Mouse (Mus musculus): Measurements from ENCODE around the gene Zfp446. TPM values are rescaled to one million over a fixed set of nuclear protein-coding genes. Genes with fewer than 3 reads are reported as not detected.

Zfp446 gene
- polyA plus RNA-seq, 1 experiment: 8.4 TPM

DNA sequence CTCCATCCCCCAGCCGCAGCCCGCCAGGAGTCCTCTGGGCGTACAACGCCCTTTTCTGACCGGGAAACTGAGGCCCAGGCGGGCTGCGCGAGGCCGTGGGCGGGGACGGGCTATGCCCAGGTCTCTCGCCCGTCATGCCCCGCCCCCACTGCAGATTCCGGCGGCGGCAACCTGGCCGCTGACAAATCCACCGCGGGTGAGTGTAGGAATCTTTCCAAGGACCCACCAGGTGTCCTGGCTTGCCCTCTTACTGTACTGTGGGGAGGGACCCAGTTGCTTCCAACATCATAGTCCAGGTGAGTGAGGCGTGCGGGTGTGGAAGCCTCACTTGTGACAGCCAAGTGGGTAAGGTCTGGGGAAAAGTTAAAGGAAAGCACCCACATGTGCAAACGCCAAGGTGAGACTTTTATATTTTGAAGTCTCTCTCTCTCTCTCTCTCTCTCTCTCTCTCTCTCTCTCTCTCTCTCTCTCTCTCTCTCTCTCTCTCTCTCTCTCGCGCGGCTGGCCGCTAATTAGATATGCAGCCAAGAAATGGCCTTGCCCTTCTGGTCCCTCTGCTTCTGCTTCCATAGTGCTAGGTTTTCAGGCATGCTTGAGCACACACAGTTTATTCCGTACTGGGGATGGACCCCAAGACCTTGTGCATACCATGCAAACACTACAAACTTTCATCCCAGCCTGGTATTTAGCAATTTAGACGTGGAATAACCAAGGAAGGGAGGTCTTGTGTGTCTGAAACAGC, 11.4 kb upstream of the Zfp446 start:
- Histone ChIP-seq H3K27ac (ENCODE audit: control insufficient read depth, insufficient read depth, low read depth, low read length) (peak overlapping the region; percentile 46; the same call in 1 of the 2 replicates), H3K27me3 (ENCODE audit: control insufficient read depth, insufficient read depth, low read length) (no peaks in the 10 kb centered on the region), H3K4me1 (ENCODE audit: control insufficient read depth, insufficient read depth, low read length) (peaks cover 5% of the 10 kb centered on the region; the same call in 1 of the 2 replicates), H3K4me3 (ENCODE audit: control insufficient read depth, low read depth, low read length) (peak overlapping the region; percentile 74), H3K36me3 (ENCODE audit: control insufficient read depth, insufficient read depth, low read length) (no peaks in the 10 kb centered on the region)
- TF ChIP-seq POLR2A (IDR thresholded peaks at IDR 0.05; ENCODE audit: control insufficient read depth, low read depth, low read length): no peak
- TF ChIP-seq CTCF (IDR thresholded peaks at IDR 0.05; ENCODE audit: control insufficient read depth, insufficient read depth, insufficient replicate concordance, low read depth, low read length): no peak

- Histone ChIP-seq H3K4me3 (ENCODE audit: control insufficient read depth, low read depth, low read length) (no peak overlapping the region), H3K36me3 (ENCODE audit: control insufficient read depth, insufficient read depth, low read length) (no peaks in the 10 kb centered on the region), H3K27ac (ENCODE audit: control insufficient read depth, insufficient read depth, low read depth, low read length) (no peak overlapping the region), H3K27me3 (ENCODE audit: control insufficient read depth, insufficient read depth, low read length) (no peaks in the 10 kb centered on the region), H3K4me1 (ENCODE audit: control insufficient read depth, insufficient read depth, low read length) (peaks cover 4% of the 10 kb centered on the region; the same call in 1 of the 2 replicates)
- TF ChIP-seq POLR2A (IDR thresholded peaks at IDR 0.05; ENCODE audit: control insufficient read depth, low read depth, low read length) (peak; percentile 7; the same call in 1 of the 2 replicates), CTCF (IDR thresholded peaks at IDR 0.05; ENCODE audit: control insufficient read depth, insufficient read depth, insufficient replicate concordance, low read depth, low read length) (no peak)
These were observed 6.7 kb upstream of the Zfp446 start for GRCm38 (mm10) chr7:12970906-12971305.

DNA sequence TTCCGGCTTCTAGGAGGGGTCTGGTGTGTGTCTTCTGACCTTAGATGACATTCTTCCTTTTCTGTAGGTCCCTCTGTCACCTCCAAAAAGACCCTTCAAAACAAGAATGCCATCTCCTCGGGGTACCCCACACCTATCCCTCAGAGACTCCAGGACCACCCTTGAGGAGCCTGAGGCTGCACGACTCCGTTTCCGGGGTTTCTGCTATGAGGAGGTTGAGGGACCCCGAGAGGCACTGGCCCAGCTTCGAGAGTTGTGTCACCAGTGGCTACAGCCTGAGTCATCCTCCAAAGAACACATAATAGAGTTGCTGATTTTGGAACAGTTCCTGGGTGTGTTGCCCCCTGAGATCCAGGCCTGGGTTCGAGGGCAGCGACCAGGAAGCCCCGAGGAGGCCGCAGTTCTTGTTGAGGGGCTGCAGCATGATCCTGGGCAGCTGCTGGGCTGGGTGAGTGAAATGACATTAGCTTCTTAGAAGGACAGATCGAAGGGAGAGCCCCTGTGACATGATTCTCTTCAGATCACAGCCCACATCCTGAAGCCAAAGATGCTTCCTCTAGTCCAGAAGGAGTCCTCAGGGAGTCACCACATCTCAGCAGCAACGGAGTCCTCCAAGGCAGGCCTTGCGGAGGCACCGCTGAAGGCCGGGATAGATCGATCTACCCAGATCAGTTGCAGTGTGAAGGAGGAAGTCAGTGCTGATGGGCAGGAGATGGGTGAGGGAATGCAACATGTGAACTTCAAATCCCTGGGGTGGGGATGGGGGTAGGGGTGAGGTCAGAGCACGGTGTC, 1.5 kb downstream of the Zfp446 start:
- TF ChIP-seq POLR2A (IDR thresholded peaks at IDR 0.05; ENCODE audit: control insufficient read depth, low read depth, low read length) (no peak), CTCF (IDR thresholded peaks at IDR 0.05; ENCODE audit: control insufficient read depth, insufficient read depth, insufficient replicate concordance, low read depth, low read length) (no peak)
- Histone ChIP-seq H3K27me3 (ENCODE audit: control insufficient read depth, insufficient read depth, low read length) (no peaks in the 10 kb centered on the region), H3K27ac (ENCODE audit: control insufficient read depth, insufficient read depth, low read depth, low read length) (no peak overlapping the region), H3K36me3 (ENCODE audit: control insufficient read depth, insufficient read depth, low read length) (no peaks in the 10 kb centered on the region; the same call in 1 of the 2 replicates), H3K4me3 (ENCODE audit: control insufficient read depth, low read depth, low read length) (peak overlapping the region; percentile 91), H3K4me1 (ENCODE audit: control insufficient read depth, insufficient read depth, low read length) (peaks cover 9% of the 10 kb centered on the region)

DNA sequence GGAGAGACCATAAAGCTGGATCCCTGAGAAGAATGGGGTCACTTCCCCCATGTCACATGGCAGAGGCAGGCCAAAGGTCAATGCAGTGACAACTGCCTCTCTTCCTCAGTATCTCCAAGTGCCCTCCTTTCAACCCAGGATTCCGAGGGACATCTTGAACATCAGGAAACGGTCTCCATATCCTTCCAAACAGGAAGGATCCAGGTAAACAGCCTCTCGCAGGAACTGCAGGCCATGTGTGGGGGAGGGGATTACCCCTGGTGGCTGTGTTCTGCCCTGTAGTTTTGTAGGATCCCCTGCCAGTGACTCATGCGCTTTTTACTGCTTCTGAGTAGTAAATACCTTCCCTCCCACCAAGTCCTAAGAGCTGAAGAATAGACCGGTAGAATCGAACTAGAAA, 2.1 kb downstream of the Zfp446 start:
- TF ChIP-seq CTCF (IDR thresholded peaks at IDR 0.05; ENCODE audit: control insufficient read depth, insufficient read depth, insufficient replicate concordance, low read depth, low read length) (no peak), POLR2A (IDR thresholded peaks at IDR 0.05; ENCODE audit: control insufficient read depth, low read depth, low read length) (no peak)
- H3K27me3 ChIP-seq (ENCODE audit: control insufficient read depth, insufficient read depth, low read length): no peaks in the 10 kb centered on the region
- no peak overlapping the region for H3K27ac ChIP-seq (ENCODE audit: control insufficient read depth, insufficient read depth, low read depth, low read length)

GRCm38 (mm10) chr7:12980291-12980690, 2.6 kb downstream of the Zfp446 start:
- no peaks in the 10 kb centered on the region for H3K27me3 ChIP-seq (ENCODE audit: control insufficient read depth, insufficient read depth, low read length)
- H3K4me3 ChIP-seq (ENCODE audit: control insufficient read depth, low read depth, low read length): no peak overlapping the region
- H3K27ac ChIP-seq (ENCODE audit: control insufficient read depth, insufficient read depth, low read depth, low read length): no peak overlapping the region
- peaks cover 9% of the 10 kb centered on the region for H3K4me1 ChIP-seq (ENCODE audit: control insufficient read depth, insufficient read depth, low read length)
- TF ChIP-seq CTCF (IDR thresholded peaks at IDR 0.05; ENCODE audit: control insufficient read depth, insufficient read depth, insufficient replicate concordance, low read depth, low read length) (no peak), POLR2A (IDR thresholded peaks at IDR 0.05; ENCODE audit: control insufficient read depth, low read depth, low read length) (no peak)
- H3K36me3 ChIP-seq (ENCODE audit: control insufficient read depth, insufficient read depth, low read length): no peaks in the 10 kb centered on the region; the same call in 1 of the 2 replicates

More for the DNA sequence above, 2.1 kb downstream of the Zfp446 start:
- Histone ChIP-seq H3K4me1 (ENCODE audit: control insufficient read depth, insufficient read depth, low read length) (peaks cover 9% of the 10 kb centered on the region), H3K36me3 (ENCODE audit: control insufficient read depth, insufficient read depth, low read length) (no peaks in the 10 kb centered on the region; the same call in 1 of the 2 replicates), H3K4me3 (ENCODE audit: control insufficient read depth, low read depth, low read length) (no peak overlapping the region)

DNA sequence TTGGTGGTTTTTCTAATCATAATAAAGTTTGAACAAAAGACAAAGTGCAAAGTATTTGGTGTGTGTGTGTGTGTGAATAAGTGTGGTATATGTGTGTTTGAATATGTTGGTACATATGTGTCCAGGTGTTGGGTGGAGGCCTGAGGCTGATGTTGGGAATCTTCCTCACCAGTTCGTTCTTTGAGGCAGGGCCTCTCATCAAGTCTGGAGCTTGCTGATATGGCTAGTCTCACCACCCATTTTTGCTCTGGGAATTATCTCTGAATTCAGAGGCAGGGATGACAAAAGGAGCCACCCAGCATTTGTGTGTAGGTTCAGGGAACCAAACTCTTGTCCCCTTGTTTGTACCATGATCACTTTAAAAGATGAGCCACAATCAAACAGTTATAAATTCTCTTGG, 8.1 kb downstream of the Zfp446 start:
- Histone ChIP-seq H3K27me3 (ENCODE audit: control insufficient read depth, insufficient read depth, low read length) (no peaks in the 10 kb centered on the region), H3K36me3 (ENCODE audit: control insufficient read depth, insufficient read depth, low read length) (no peaks in the 10 kb centered on the region; the same call in 1 of the 2 replicates), H3K4me3 (ENCODE audit: control insufficient read depth, low read depth, low read length) (no peak overlapping the region), H3K4me1 (ENCODE audit: control insufficient read depth, insufficient read depth, low read length) (peaks cover 2% of the 10 kb centered on the region), H3K27ac (ENCODE audit: control insufficient read depth, insufficient read depth, low read depth, low read length) (no peak overlapping the region)
- no peak for TF ChIP-seq POLR2A (IDR thresholded peaks at IDR 0.05; ENCODE audit: control insufficient read depth, low read depth, low read length)
- TF ChIP-seq CTCF (IDR thresholded peaks at IDR 0.05; ENCODE audit: control insufficient read depth, insufficient read depth, insufficient replicate concordance, low read depth, low read length): no peak

DNA sequence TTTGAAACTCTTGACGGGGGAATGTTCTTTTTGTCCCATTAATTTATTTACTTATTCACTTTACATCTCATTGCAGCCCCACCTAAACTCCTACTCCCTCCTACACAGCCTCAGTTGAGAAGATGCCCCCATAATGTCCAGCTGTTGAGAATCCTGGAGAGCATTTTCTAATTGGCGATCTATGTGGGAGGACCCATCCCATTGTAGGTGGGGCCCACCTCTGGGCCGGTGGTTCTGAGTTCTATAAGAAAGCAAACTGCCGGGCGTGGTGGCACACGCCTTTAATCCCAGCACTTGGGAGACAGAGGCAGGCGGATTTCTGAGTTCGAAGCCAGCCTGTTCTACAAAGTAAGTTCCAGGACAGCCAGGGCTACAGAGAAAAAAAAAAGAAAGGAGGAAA, 9.3 kb downstream of the Zfp446 start:
- H3K27me3 ChIP-seq (ENCODE audit: control insufficient read depth, insufficient read depth, low read length): no peaks in the 10 kb centered on the region
- no peak overlapping the region for H3K27ac ChIP-seq (ENCODE audit: control insufficient read depth, insufficient read depth, low read depth, low read length)
- TF ChIP-seq CTCF (IDR thresholded peaks at IDR 0.05; ENCODE audit: control insufficient read depth, insufficient read depth, insufficient replicate concordance, low read depth, low read length): no peak
- TF ChIP-seq POLR2A (IDR thresholded peaks at IDR 0.05; ENCODE audit: control insufficient read depth, low read depth, low read length): no peak
- no peak overlapping the region for H3K4me3 ChIP-seq (ENCODE audit: control insufficient read depth, low read depth, low read length)
- H3K4me1 ChIP-seq (ENCODE audit: control insufficient read depth, insufficient read depth, low read length): peaks cover 2% of the 10 kb centered on the region
- H3K36me3 ChIP-seq (ENCODE audit: control insufficient read depth, insufficient read depth, low read length): no peaks in the 10 kb centered on the region; the same call in 1 of the 2 replicates
